Mouse (Mus musculus) ES-Bruce4 (cell line): ENCODE results near the gene Eif4e1b.

ENCODE experiments used
- CTCF ChIP-seq: IDR thresholded peaks from one replicate; pipeline ENCODE4 v1.8.1; 2011; ENCODE audit warnings: low read depth, low read length
- EP300 ChIP-seq: IDR thresholded peaks from 2 replicates; pipeline ENCODE4 v1.6.1; 2011; ENCODE audit warnings: low read depth, low read length; ENCODE audit not compliant: insufficient read depth
- POLR2A ChIP-seq: IDR thresholded peaks from one replicate; pipeline ENCODE4 v1.8.1; 2011; ENCODE audit warnings: low read length; ENCODE audit not compliant: insufficient read depth

DNA sequence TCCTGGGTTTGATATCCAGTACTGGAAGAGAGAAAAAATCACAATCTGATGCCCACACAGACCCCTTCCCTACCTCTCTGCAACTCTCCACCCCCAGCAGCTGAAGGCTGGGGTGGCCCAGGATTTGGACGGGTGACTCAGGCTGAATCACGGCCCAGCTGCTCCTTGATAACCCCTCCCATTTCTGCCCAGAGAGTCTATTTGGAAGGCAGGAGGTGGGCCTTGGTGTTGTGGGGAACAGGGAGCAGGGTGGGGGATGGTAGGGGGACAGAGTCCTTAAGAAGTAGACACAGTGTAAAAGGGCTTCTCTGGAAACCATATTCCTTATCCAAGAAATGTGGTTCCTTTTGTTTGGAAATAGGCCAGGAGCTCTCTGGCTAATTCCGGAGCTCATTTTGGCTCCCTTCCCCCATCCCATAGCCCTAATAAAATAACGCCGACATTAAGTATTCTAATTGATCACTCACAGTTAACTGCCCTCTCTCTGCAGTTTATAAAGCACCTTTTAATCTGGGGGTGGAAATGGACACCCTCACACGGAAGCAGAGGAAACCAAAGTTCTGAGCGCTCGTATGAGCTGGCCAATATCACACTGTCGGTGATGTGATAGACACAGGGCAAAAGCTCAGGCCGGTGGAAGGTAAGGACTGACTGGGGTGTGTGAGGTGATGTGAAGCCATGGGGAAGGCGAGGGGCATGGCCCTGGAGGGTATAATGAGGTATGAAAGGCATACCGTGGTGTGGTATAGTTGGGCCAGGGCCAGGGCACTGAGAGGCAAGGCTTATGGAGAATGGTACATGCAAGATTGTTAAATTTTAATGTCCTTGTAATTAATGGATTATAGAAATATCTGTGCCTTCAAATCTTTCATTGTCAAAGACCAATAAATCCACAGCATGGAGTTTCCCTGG, 29.4 kb upstream of the Eif4e1b start:
- TF ChIP-seq CTCF (no peak), POLR2A (no peak), EP300 (no peak)
